Mouse (Mus musculus): ENCODE data around the gene Csn1s2a.
"Not testable (repeated sequence)": the region's sequence is repeated elsewhere in the genome, so short reads cannot be mapped to it uniquely, and the experiment has no call there.

Csn1s2a gene

DNA sequence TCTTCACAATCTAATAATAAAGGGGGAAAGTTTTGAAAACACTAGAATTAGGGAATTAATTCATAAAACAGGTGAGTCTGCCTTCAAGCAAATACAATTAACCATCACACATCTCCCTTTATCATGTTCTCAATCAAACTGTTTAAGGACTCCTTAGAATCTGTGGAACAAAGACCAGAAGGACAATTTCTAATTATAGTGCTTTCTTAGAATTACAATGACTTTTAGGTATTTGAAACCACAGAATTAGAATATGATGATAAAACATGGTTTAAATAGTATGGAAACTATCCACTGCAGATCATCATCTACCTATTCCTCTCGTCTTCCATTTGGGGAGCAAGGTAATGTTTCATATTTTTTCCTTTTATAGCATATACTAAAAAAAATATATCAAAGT, at the start of gene Csn1s2a:
Csn1s2a (plus strand) TSS at position 301 of the 400 bp plus-strand sequence.
- DNase-seq (ENCODE audit: low read depth, low spot score): no peak

DNA sequence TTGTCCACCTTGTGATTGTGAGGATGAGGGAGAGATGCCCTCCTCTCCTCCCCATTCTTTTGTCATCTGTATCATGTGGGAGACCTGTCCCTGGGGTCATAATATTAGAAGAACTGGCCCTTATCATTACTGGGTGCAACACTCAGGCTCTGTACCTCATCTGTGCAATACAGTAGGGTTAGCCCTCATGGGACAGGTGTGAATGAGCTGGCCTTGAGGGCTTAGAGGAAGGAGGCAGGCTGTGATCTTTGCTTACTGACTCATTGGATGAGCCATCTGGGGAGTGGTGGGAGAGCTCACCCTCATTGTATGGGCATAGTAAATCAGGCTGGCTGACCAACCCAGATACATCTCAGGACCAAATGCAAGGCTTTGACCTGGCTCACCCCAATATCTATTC, 39.5 kb upstream of the Csn1s2a start:
- no peak for DNase-seq (ENCODE audit: low read depth, low spot score)

DNA sequence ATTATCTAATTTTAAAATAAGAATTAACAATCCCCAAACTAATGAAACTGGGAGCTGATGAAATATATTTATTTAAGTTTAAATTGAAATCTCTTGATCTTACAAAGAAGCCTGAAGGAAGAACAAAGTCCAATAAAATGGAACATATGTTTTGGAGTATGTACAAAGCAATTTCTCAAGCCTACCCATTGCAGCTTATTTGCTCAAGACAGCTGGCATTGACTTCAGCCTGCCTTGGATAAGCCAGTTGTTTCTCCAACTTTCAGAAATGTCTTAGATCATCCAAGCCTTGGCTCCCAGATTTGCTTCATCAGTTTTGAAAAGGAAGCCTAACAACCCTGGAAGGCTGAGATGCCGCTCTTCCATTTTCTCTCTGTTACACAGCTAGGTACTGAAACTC, 20.9 kb upstream of the Csn1s2a start:
- DNase-seq (ENCODE audit: low read depth, low spot score): no peak

DNA sequence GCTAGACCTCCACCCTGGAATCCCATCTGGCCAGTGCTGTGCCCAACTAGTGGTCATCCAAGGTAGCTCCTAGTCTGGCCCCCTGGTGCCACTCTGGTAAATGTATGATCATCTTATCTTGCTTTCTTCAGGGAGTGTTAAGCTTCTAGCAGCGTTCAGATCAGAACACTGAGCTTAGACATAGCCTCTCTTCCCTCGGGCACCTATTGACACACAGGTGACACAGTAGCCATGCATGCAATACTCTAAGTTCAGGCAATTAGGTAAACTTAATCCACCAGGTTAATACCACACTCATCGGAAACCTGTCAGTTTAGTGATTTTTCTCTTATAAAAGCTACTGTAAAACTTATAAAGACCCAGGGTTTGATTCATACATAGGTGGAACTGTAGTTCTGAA, 9.8 kb upstream of the Csn1s2a start:
- DNase-seq (ENCODE audit: low read depth, low spot score): no peak

DNA sequence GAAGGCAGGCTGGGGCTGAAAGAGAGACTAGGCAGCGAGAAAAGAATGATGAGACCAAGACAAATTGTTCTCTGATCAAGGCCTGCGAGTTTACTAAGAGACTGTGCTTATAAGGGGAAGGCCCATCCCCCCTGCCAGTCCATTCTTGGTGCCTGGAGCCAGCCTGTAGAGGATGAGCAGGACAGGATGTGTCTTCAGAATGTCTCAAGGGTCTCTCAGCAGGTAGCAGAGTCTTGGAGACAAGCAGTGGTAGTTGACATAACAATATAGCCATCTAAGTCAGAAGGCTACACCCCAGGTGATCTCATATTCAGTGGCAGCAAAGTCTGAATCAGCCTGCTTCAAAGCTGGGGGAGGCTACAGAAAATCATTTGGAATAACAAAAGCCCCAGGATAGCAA, 2.2 kb upstream of the Csn1s2a start:
- not testable (repeated sequence) for DNase-seq (ENCODE audit: low read depth, low spot score)

DNA sequence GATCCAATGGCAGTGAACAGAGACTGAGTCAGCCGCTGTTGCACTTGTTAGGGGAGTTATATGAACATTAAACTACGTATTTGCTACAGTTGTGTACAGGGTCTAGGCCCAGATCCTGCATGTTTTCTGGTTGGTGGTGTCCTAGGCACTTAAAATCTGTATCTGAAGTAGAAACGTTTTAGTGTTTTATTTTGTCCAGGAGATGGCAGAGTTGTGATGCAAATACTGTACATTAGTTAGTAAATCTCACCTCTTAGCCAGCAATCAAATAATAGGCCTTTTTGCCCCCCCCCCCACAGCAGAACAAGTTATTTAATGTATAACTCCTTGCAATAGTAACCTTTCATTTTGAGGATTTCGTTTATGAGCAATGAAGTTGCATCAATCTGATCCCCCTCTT, 8.4 kb downstream of the Csn1s2a start:
- DNase-seq (ENCODE audit: low read depth, low spot score): no peak

DNA sequence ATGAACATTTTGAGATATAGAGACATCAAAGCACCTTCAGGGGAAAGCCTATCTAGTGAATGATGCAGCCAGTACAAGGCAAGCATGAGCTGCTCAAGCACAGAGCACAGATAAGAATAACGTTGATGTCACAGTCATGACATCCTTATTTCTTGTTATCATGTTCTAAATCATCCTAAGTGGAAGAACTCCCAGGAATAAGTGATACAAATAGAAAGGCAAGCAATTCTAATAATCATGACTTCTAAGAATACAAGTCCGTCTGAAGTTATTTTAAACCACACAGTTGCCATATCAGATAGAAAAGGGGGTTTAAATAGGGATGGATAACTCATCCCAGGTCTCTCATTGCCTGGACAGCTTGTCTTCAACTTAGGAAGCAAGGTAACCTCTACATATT, 33.4 kb downstream of the Csn1s2a start, which contains the start of gene Csn1s2b:
Csn1s2b (plus strand) TSS at position 301 of the 400 bp plus-strand sequence.
- DNase-seq (ENCODE audit: low read depth, low spot score): no peak

DNA sequence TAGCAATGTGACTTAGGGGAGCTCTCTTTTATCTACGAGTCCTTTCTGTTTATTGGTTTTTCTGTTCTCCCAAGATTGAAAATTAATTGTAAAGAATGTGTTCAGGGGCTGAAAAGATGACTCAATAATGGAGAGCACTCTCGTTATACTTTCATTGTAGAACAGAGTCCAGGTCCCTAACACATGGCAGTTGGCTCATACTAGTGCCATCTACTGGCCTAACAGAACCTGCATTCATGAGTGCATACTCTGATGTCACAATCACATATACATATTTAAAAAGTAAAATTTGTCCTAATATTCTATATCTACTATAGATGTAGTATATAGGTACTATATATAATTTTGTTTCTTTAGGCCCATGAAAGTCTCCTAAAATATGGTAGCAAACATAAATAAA, 34.9 kb downstream of the Csn1s2a start:
- no peak for DNase-seq (ENCODE audit: low read depth, low spot score)

DNA sequence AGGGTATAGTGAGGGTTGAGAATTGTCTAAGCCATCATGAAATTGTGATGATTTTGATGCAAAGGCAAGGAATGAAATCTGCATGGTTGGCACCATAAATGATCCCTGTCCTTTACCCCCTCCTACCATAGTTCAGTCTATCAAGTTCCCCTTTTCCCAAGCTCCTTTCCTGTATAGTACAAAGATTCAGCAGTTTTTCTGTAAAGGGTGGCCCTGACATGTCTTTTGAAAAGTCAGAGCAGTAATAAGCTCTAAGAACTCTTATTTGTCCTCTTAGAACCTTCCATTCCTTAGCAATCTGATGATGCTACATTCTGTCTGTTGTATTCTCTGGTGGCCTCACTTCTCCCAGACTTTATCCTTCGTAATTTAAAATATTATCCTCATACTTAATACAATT, 51.0 kb downstream of the Csn1s2a start, which contains the start of gene Prr27:
Prr27 (plus strand) TSS at position 301 of the 400 bp plus-strand sequence.
- DNase-seq (ENCODE audit: low read depth, low spot score): no peak

Data from 3T3-L1 (cell line).